Mouse (Mus musculus): Measurements from ENCODE around the gene Wdr17.

The Wdr17 gene

DNA sequence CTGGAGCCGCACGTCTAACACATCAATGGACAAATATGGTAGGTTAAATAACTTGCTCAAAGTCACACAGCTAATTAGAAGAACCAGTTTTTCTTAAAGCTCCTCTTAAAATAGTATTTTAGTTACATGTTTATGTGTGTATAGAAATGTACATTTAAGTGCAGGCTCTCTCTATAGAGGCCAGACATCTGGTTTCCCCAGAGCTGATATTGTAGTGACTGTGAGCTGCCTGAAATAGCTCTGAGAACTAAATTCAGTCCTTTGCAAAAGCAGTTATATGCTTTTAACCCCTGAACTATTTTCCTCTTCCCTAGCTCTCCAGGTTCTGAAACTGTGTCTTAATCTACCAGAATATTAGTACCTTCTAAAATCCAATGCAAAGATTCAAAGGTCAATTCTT is 289.6 kb downstream of the Wdr17 start:
- DNase-seq (ENCODE audit: low spot score in 2 of 2): no peak

DNA sequence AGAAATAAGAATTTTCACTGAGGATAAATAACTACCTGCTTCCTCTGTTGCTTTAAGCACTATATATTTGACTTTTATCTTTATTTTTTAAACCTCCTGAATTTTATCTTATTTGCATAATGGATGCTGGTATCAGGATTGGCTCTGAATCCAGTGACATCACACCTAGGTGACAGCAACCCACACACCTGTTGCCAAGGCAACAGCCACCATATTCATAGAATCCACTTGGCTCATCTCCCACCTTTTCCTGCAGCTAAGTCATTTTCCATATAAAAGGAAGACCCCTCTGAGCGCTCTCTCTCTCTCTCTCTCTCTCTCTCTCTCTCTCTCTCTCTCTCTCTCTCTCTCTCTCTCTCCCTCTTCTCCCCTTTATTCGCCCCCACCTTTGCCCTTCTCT is 290.0 kb downstream of the Wdr17 start:
- peak in 1 of 2 experiments; percentile 35 for DNase-seq (ENCODE audit: low spot score in 2 of 2)

DNA sequence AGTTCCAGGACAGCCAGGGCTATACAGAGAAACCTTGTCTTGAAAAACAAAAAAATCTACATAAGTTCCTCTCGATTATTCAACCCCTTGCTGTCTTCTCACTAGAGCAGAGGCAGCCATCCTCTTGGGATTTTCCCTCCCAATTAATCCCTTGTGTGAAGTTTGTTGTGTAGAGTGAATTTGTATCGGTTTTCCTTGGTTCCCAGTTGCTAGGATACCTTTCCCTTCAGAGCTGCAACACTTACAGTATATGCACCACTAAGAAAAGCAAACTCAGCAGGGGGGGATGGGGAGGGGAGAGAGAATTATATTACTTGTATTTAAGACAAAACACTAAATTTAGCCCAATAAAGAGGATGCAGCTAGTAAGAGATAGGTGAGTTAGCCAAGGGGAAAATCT is 290.9 kb downstream of the Wdr17 start:
- no peak for DNase-seq (ENCODE audit: low spot score in 2 of 2)

DNA sequence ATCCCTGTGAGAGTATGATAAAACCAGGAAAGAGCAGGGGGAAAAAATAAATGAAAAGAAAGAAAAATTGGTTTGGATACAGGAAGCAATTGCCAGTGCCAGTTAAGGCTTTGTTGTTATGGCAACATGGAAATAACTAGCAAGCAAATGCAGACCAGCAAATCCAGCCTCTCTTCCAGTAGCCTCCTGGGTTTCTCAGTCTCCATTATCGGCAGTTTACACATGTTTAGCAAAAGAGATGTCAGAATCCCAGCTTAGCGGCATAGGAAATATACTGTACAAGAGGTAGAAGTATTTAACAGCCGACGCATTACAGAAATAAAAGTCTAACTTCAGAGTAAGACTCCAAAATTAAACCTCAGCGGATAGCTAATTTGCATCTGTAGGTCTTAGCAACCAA is 292.4 kb downstream of the Wdr17 start:
- DNase-seq (ENCODE audit: low spot score in 2 of 2): peak in 1 of 2 experiments; percentile 21

DNA sequence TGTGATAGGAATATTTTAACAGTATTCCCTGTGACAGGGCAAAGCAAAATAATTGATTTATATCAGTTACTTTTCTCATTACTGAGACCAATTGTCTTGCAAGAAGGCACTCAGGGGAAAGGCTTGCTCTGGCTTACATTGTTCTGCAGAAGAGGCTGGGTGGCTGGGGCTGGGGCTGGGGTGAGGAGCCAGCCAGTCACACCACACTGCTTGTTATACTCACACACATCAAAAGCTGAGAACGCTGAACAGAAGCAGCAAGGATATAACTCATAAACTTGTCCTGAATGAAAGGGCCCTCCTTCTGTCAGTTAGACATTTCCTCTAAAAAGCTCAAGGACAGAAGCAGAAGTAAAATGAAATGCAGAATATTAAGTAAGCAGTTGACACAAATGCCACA is 304.1 kb downstream of the Wdr17 start:
- DNase-seq (ENCODE audit: low spot score in 2 of 2): no peak

DNA sequence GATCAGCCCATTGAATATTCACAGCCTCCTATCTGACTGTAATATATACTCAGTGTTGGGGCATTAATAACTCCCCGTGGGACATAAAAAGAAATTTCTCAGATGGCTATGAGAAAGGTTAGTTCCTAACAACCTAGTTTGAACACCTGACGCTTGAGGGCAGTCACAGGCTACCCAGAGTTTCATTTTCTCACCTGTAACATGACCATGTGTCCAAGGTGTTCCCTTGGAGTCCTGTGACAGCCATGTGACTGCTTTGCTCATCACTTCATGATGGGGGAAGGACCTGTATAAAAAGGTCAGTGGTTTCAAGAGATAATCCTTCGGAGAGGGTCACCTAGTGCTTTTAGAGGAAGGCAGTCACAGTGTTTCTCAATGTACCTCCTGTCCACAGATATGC is 305.5 kb downstream of the Wdr17 start:
- no peak for DNase-seq (ENCODE audit: low spot score in 2 of 2)

All from right cerebral cortex, adult 2 months (tissue).